Mouse (Mus musculus) bone marrow, adult 2 months (tissue): ENCODE measurements around the gene Eif1. TPM values are rescaled to one million over a fixed set of nuclear protein-coding genes. Genes with fewer than 3 reads are reported as not detected.
"Not testable (repeated sequence)": the region's sequence is repeated elsewhere in the genome, so short reads cannot be mapped to it uniquely, and the experiment has no call there.

ENCODE experiments used
- H3K27ac ChIP-seq: fragments of 200-500 bp; 2 replicates; pipeline ENCODE4 v1.5.1; 2012; ENCODE audit warnings: low read depth, mild to moderate bottlenecking, control low read depth, inconsistent platforms, low read length; ENCODE audit not compliant: control insufficient read depth, poor library complexity, insufficient read depth
- H3K4me1 ChIP-seq: fragments of 200-500 bp; 2 replicates; pipeline ENCODE4 v1.6.1; 2011; ENCODE audit warnings: low read length; ENCODE audit not compliant: control insufficient read depth, insufficient read depth
- H3K4me3 ChIP-seq: fragments of 200-500 bp; replicated peaks from 2 replicates; pipeline ENCODE3; 2011; ENCODE audit warnings: mild to moderate bottlenecking, low read depth, low read length, control low read depth; ENCODE audit not compliant: control insufficient read depth
- CTCF ChIP-seq: fragments of 200-500 bp; IDR thresholded peaks from 2 replicates; pipeline ENCODE4 v1.5.1; 2011; ENCODE audit warnings: low read length, control low read depth; ENCODE audit not compliant: control insufficient read depth, insufficient read depth
- POLR2A ChIP-seq: fragments of 200-500 bp; IDR thresholded peaks from 2 replicates; pipeline ENCODE4 v1.6.1; 2011; ENCODE audit warnings: low read depth, mild to moderate bottlenecking, control low read depth, low read length, borderline replicate concordance; ENCODE audit not compliant: control insufficient read depth
- WGBS: fragments of 180-500 bp; shearing (Covaris S2); methylation state at CpG from one replicate; pipeline ENCODE4 v1.1.7; 2018; 5-methylcytosine and 5-hydroxymethylcytosine counted together
- polyA plus RNA-seq: library from polyadenylated mRNA; stranded (reverse); fragments of >200 nt; gene quantifications from 2 replicates; pipeline ENCODE4 v1.2.4, GENCODE M21; 2011; ENCODE audit warnings: low replicate concordance; ENCODE audit not compliant: missing spikeins, insufficient read depth, insufficient read length

Eif1 gene
- polyA plus RNA-seq, 1 experiment: 1,107 TPM

- no peak for TF ChIP-seq POLR2A
- TF ChIP-seq CTCF: no peak
- H3K4me1 ChIP-seq: no peaks in the 10 kb centered on the region
- WGBS: under 1% methylated on average over 54 of the region's 54 CpGs
- peak overlapping the region; percentile 54 for H3K4me3 ChIP-seq
- no peak overlapping the region for H3K27ac ChIP-seq
Observed at GRCm38 (mm10) chr11:100355151-100355951, 35.7 kb downstream of the Eif1 start.

- WGBS: 3% methylated on average over 49 of the region's 49 CpGs
Observed at GRCm38 (mm10) chr11:100355972-100356818, 36.5 kb downstream of the Eif1 start, which contains the start of gene Hap1. TSS of gene Hap1 (minus strand) at chr11:100356128.

GRCm38 (mm10) chr11:100356819-100357211 lies 37.1 kb downstream of the Eif1 start:
- 27% methylated on average over 9 of the region's 9 CpGs for WGBS
- no peak overlapping the region for H3K27ac ChIP-seq
- H3K4me3 ChIP-seq: no peak overlapping the region
- no peak for TF ChIP-seq CTCF
- TF ChIP-seq POLR2A: no peak
- no peaks in the 10 kb centered on the region for H3K4me1 ChIP-seq

More at GRCm38 (mm10) chr11:100355972-100356818, 36.5 kb downstream of the Eif1 start, which contains the start of gene Hap1:
- Histone ChIP-seq H3K4me1 (no peaks in the 10 kb centered on the region), H3K4me3 (peak within 1 kb of the TSS; percentile 54), H3K27ac (no peak within 1 kb of the TSS)
- no peak for TF ChIP-seq POLR2A
- no peak for TF ChIP-seq CTCF

- 52% methylated on average over 5 of the region's 5 CpGs for WGBS
- TF ChIP-seq CTCF: no peak
- no peak for TF ChIP-seq POLR2A
- H3K4me1 ChIP-seq: no peaks in the 10 kb centered on the region
- no peak overlapping the region for H3K27ac ChIP-seq
- no peak overlapping the region for H3K4me3 ChIP-seq
Observed at GRCm38 (mm10) chr11:100357408-100357807, 37.7 kb downstream of the Eif1 start.

- H3K4me3 ChIP-seq: no peak overlapping the region
- no peaks in the 10 kb centered on the region for H3K4me1 ChIP-seq
- TF ChIP-seq POLR2A (no peak), CTCF (no peak)
- H3K27ac ChIP-seq: no peak overlapping the region
- WGBS: 39% methylated on average over 6 of the region's 6 CpGs
Observed at GRCm38 (mm10) chr11:100360175-100360574, 40.5 kb downstream of the Eif1 start.

GRCm38 (mm10) chr11:100361059-100361458 lies 41.4 kb downstream of the Eif1 start:
- not testable (repeated sequence) for H3K4me3 ChIP-seq, H3K4me1 ChIP-seq, H3K27ac ChIP-seq
- WGBS: no CpG with 5 or more reads among the region's 13 CpGs

- Histone ChIP-seq H3K4me3 (no peak overlapping the region), H3K27ac (no peak overlapping the region), H3K4me1 (no peaks in the 10 kb centered on the region)
- peak; percentile 91 for TF ChIP-seq CTCF
- TF ChIP-seq POLR2A: no peak
- WGBS: 10% methylated on average over 8 of the region's 8 CpGs
Observed at GRCm38 (mm10) chr11:100362209-100362978, 42.7 kb downstream of the Eif1 start.
